Mouse (Mus musculus) liver, embryonic 14.5 days (tissue): ENCODE measurements around the gene Fpr2.

ENCODE experiments used
- CTCF ChIP-seq: IDR thresholded peaks from 2 replicates; pipeline ENCODE4 v1.5.1; 2016; ENCODE audit warnings: antibody characterized with exemption, low read depth, control low read depth
- EP300 ChIP-seq: IDR thresholded peaks from 2 replicates; pipeline ENCODE4 v1.6.1; 2016; ENCODE audit warnings: antibody characterized with exemption, low read depth

DNA sequence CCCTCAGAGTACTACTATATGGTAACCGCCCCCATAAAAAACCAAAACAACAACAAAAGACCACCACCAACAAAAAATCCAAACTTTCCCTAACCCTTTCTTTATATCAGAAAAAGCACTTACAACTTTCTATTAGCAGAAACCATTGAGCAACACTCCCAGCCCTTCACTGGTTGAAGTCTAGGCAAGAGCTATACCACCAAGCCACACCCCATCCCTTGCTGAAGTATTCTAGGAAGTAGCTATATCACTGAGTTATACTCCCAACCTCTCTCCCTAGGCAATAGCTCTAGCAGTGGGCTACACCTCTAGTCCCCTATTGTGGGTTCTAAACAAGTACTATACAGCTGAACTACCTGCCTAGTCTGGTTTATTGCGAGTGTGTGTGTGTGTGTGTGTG is 48.3 kb upstream of the Fpr2 start:
- TF ChIP-seq CTCF, result no peak
- TF ChIP-seq EP300, result no peak
